Mouse (Mus musculus) neural tube, embryonic 15.5 days (tissue): ENCODE results near the gene Gm10840. TPM values are rescaled to one million over a fixed set of nuclear protein-coding genes. Genes with fewer than 3 reads are reported as not detected.
A peak's percentile ranks its signal among the peaks of the same experiment; 100 is the strongest.

Experiments used
- ATAC-seq: fragments of 200-750 bp; cut with Nextera tagmentation; 2 replicates; pipeline ENCODE4 v1.8.0; 2017; ENCODE audit warnings: mild to moderate bottlenecking, moderate TSS enrichment, moderate library complexity; ENCODE audit not compliant: low FRiP score
- H3K27ac ChIP-seq: fragments of 300-500 bp; sonication (generic); replicated peaks from 2 replicates; pipeline ENCODE4 v1.5.1; 2015; ENCODE audit warnings: mild to moderate bottlenecking, inconsistent platforms
- H3K27me3 ChIP-seq: fragments of 300-500 bp; sonication (generic); replicated peaks from 2 replicates; pipeline ENCODE4 v1.6.1; 2015; ENCODE audit warnings: inconsistent platforms
- H3K36me3 ChIP-seq: fragments of 300-500 bp; sonication (generic); 2 replicates; pipeline ENCODE4 v1.6.1; 2015; ENCODE audit warnings: inconsistent platforms
- H3K4me1 ChIP-seq: fragments of 300-500 bp; sonication (generic); 2 replicates; pipeline ENCODE4 v1.6.1; 2015; ENCODE audit warnings: inconsistent platforms
- H3K4me2 ChIP-seq: fragments of 300-500 bp; sonication (generic); 2 replicates; pipeline ENCODE4 v1.6.1; 2015; ENCODE audit warnings: inconsistent platforms, mild to moderate bottlenecking, moderate library complexity
- H3K4me3 ChIP-seq: fragments of 300-500 bp; sonication (generic); replicated peaks from 2 replicates; pipeline ENCODE4 v1.5.1; 2015; ENCODE audit warnings: mild to moderate bottlenecking, inconsistent platforms
- H3K9ac ChIP-seq: fragments of 300-500 bp; sonication (generic); replicated peaks from 2 replicates; pipeline ENCODE4 v1.6.1; 2015; ENCODE audit warnings: mild to moderate bottlenecking, inconsistent platforms
- H3K9me3 ChIP-seq: fragments of 300-500 bp; sonication (generic); replicated peaks from 2 replicates; pipeline ENCODE4 v1.6.1; 2016; ENCODE audit warnings: inconsistent platforms
- WGBS: fragments of 180-500 bp; shearing (Covaris S2); methylation state at CpG from one replicate; pipeline ENCODE4 v1.1.7; 2015; ENCODE audit warnings: mixed read lengths; 5-methylcytosine and 5-hydroxymethylcytosine counted together
- polyA plus RNA-seq: library from polyadenylated mRNA; unstranded; fragments of >200 nt; fragmentation: Nextera tagmentation; extraction: Ambion mirVana; gene quantifications from 2 replicates; pipeline ENCODE4 v1.2.1, GENCODE M21; 2015

Gm10840 gene
- polyA plus RNA-seq, 1 experiment from 2014 or later, result not detected

GRCm38 (mm10) chr11:106152132-106152531 lies 8.5 kb upstream of the Gm10840 start:
- H3K9me3 ChIP-seq, result no peaks in the 10 kb centered on the region
- peaks cover 11% of the 10 kb centered on the region for H3K4me1 ChIP-seq
- H3K4me3 ChIP-seq, result no peak overlapping the region
- no peak for ATAC-seq
- peaks cover 87% of the 10 kb centered on the region for H3K36me3 ChIP-seq
- no peak overlapping the region for H3K9ac ChIP-seq
- 79% methylated on average over 8 of the region's 8 CpGs for WGBS
- no peaks in the 10 kb centered on the region for H3K27me3 ChIP-seq
- no peak overlapping the region for H3K4me2 ChIP-seq
- H3K27ac ChIP-seq, result no peak overlapping the region

GRCm38 (mm10) chr11:106154091-106154490 lies 6.6 kb upstream of the Gm10840 start:
- Histone ChIP-seq H3K27me3 (no peaks in the 10 kb centered on the region), H3K36me3 (peaks cover 80% of the 10 kb centered on the region), H3K4me3 (no peak overlapping the region), H3K27ac (no peak overlapping the region; the same call in 1 of the 2 replicates), H3K9me3 (no peaks in the 10 kb centered on the region), H3K4me2 (no peak overlapping the region), H3K9ac (no peak overlapping the region), H3K4me1 (peaks cover 25% of the 10 kb centered on the region)
- ATAC-seq, result no peak
- 77% methylated on average over 5 of the region's 5 CpGs for WGBS

DNA sequence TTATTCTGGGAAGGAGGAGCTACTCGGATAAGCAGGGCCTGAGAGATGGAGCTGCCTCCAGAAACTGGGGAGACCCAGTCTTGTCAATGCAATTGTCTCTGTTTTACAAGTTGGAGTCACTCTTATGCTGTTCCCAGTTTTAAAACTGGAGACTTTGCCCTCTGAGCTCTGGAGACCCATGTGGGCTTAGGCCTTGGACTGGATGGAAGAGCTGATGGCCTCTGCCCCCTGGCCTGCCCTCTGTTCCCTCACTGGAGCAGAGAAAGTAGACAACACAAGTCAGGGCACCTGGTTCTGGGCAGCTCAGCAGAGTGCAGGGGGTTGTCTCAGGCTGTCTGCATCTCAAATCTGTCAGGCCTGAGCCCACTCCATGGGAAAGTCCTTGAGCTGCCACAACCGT lies 5.9 kb upstream of the Gm10840 start:
- Histone ChIP-seq H3K4me1 (peaks cover 29% of the 10 kb centered on the region), H3K27ac (no peak overlapping the region), H3K9ac (no peak overlapping the region), H3K27me3 (no peaks in the 10 kb centered on the region), H3K4me2 (no peak overlapping the region), H3K36me3 (peaks cover 73% of the 10 kb centered on the region), H3K4me3 (no peak overlapping the region), H3K9me3 (no peaks in the 10 kb centered on the region)
- 71% methylated on average over 2 of the region's 2 CpGs for WGBS
- ATAC-seq, result no peak

- no peak overlapping the region for H3K9ac ChIP-seq
Observed at GRCm38 (mm10) chr11:106155761-106156160, 4.9 kb upstream of the Gm10840 start.

GRCm38 (mm10) chr11:106156257-106156656 lies 4.4 kb upstream of the Gm10840 start:
- H3K27ac ChIP-seq, result no peak overlapping the region
- peaks cover 39% of the 10 kb centered on the region for H3K4me1 ChIP-seq
- ATAC-seq, result no peak
- peaks cover 58% of the 10 kb centered on the region for H3K36me3 ChIP-seq
- no peak overlapping the region for H3K4me2 ChIP-seq
- H3K4me3 ChIP-seq, result no peak overlapping the region
- WGBS, result 94% methylated on average over 1 of the region's 1 CpGs
- H3K27me3 ChIP-seq, result no peaks in the 10 kb centered on the region
- no peaks in the 10 kb centered on the region for H3K9me3 ChIP-seq
- H3K9ac ChIP-seq, result no peak overlapping the region

More at GRCm38 (mm10) chr11:106155761-106156160, 4.9 kb upstream of the Gm10840 start:
- no peaks in the 10 kb centered on the region for H3K27me3 ChIP-seq
- H3K9me3 ChIP-seq, result no peaks in the 10 kb centered on the region
- H3K36me3 ChIP-seq, result peaks cover 63% of the 10 kb centered on the region
- ATAC-seq, result no peak
- H3K4me1 ChIP-seq, result peaks cover 34% of the 10 kb centered on the region
- 79% methylated on average over 3 of the region's 3 CpGs for WGBS
- H3K4me2 ChIP-seq, result no peak overlapping the region
- no peak overlapping the region for H3K4me3 ChIP-seq
- H3K27ac ChIP-seq, result no peak overlapping the region

GRCm38 (mm10) chr11:106157154-106157553 lies 3.5 kb upstream of the Gm10840 start:
- no peak overlapping the region for H3K9ac ChIP-seq
- peaks cover 49% of the 10 kb centered on the region for H3K36me3 ChIP-seq
- H3K4me1 ChIP-seq, result peaks cover 45% of the 10 kb centered on the region
- no peaks in the 10 kb centered on the region for H3K27me3 ChIP-seq
- 0 out of 2 replicates have a peak overlapping the region, but pooled peaks have one; percentile 29 for H3K27ac ChIP-seq
- ATAC-seq, result no peak
- H3K4me3 ChIP-seq, result no peak overlapping the region
- WGBS, result 91% methylated on average over 7 of the region's 7 CpGs
- no peak overlapping the region for H3K4me2 ChIP-seq
- no peaks in the 10 kb centered on the region for H3K9me3 ChIP-seq

GRCm38 (mm10) chr11:106158081-106158929 lies 2.3 kb upstream of the Gm10840 start:
- no peak for ATAC-seq
- Histone ChIP-seq H3K36me3 (peaks cover 39% of the 10 kb centered on the region), H3K9me3 (no peaks in the 10 kb centered on the region), H3K4me1 (peaks cover 45% of the 10 kb centered on the region), H3K27me3 (no peaks in the 10 kb centered on the region), H3K4me2 (peak overlapping the region; percentile 89), H3K9ac (peak overlapping the region; percentile 89), H3K27ac (peak overlapping the region; percentile 98), H3K4me3 (peak overlapping the region; percentile 77)
- 52% methylated on average over 14 of the region's 14 CpGs for WGBS

DNA sequence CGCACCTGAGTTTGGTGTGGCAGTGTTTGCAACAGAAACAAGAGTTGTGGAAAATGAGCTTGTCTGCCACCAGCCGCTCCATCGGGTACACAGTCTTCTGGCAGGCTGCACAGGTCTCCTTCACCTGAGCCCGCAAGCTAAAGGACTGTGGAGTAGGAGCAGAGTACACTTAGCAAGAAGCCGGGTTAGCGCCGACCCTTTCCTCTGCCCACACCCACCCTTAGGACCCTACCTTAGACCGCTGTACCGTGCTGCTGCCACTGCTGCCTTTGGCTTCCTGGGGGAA lies 1.8 kb upstream of the Gm10840 start:
- ATAC-seq, result no peak
- Histone ChIP-seq H3K9ac (peak overlapping the region; percentile 89), H3K27ac (peak overlapping the region; percentile 98), H3K4me3 (peak overlapping the region; percentile 77), H3K27me3 (no peaks in the 10 kb centered on the region), H3K9me3 (no peaks in the 10 kb centered on the region), H3K4me2 (peak overlapping the region; percentile 89), H3K36me3 (peaks cover 39% of the 10 kb centered on the region), H3K4me1 (peaks cover 45% of the 10 kb centered on the region)
- 42% methylated on average over 9 of the region's 9 CpGs for WGBS

DNA sequence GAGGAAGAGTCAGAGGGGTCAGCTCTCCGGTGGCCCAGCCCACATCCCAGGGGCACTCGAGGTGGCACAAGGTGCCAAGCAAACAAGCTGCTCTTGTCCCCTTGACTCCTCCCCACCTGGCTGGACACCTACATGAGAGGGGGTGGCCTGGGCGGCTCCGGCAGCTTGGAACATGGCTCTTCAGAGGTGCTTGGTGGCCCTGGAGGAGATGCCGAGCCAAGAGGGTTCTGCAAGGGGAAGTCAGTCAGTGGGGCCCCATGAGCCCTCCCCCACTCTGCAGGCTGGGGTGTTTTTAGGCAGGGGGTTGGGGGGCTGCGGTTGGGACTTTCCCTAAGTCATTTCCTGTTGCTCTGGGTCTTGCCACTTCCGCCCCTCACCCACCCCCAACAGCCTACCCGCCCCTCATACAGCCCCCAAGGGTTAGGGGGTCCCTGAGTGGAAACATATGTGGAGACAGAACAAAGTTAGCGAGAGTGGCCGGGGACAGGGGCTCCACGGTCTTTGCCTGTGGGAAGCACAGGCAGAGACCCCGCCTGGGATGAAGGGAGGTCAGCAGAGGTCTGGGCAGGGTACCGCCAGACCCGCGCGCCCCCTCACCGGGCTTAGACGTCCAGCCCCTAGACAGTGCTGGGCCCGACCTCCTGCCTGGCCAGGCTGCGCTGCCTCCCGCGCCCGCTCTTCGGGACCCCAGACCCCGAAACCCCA lies 1.3 kb upstream of the Gm10840 start:
- peak overlapping the region; percentile 89 for H3K9ac ChIP-seq
- H3K9me3 ChIP-seq, result no peaks in the 10 kb centered on the region
- peak overlapping the region; percentile 98 for H3K27ac ChIP-seq
- H3K4me1 ChIP-seq, result peaks cover 45% of the 10 kb centered on the region
- H3K4me2 ChIP-seq, result peak overlapping the region; percentile 89
- WGBS, result 2% methylated on average over 18 of the region's 25 CpGs
- ATAC-seq, result peak; percentile 52
- peak overlapping the region; percentile 77 for H3K4me3 ChIP-seq
- H3K27me3 ChIP-seq, result no peaks in the 10 kb centered on the region
- H3K36me3 ChIP-seq, result peaks cover 37% of the 10 kb centered on the region

DNA sequence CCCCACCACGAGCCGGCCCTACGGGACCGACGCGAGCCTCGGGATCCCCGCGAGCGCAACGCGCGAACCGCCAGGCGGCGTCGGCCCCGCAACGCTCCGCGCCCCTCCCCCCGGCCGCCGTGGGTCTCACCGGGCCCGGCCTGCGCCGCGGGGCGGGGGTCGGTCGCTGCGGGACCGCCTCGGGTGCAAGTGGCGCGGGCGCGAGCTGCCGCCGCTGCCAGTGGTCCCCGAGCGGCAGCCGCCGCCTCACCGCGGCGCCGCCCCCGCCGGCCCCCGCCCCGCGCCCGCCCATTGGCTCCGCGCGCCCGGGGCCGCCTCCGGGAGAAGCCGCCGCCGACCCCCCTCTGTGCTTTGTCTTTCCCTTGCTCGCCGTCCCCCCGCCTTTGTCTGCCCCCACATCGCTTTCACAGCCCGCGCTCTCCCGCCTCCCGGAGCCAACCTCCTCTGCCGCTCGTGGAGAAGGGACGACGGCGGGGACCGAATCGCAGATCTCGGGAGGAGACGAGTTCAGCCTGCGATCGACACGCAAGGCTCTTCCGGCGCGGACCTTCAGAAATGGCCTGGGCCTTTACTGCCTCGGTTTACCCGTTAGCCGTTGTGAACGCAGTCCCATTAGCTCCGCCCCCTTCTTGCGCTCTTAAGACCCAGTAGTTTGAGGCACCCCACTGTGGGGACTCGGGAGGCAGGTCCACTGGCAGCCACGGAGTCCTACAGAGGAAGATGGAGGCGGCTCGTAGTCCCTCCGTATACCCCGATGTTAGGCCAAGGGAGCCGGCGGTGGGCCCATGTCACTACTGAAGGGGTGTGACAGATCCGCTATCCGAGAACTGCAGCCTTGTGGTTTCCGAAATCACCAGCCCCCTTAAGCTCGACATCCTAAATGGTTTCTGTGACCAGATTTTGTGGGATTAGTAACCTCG lies 469 bp upstream of the Gm10840 start:
- H3K27ac ChIP-seq, result peak overlapping the region; percentile 98
- peak overlapping the region; percentile 77 for H3K4me3 ChIP-seq
- peak overlapping the region; percentile 89 for H3K4me2 ChIP-seq
- H3K9me3 ChIP-seq, result no peaks in the 10 kb centered on the region
- ATAC-seq, result peak; percentile 83
- peaks cover 38% of the 10 kb centered on the region for H3K36me3 ChIP-seq
- no peaks in the 10 kb centered on the region for H3K27me3 ChIP-seq
- H3K9ac ChIP-seq, result peak overlapping the region; percentile 89
- H3K4me1 ChIP-seq, result peaks cover 43% of the 10 kb centered on the region
- under 1% methylated on average over 66 of the region's 106 CpGs for WGBS

DNA sequence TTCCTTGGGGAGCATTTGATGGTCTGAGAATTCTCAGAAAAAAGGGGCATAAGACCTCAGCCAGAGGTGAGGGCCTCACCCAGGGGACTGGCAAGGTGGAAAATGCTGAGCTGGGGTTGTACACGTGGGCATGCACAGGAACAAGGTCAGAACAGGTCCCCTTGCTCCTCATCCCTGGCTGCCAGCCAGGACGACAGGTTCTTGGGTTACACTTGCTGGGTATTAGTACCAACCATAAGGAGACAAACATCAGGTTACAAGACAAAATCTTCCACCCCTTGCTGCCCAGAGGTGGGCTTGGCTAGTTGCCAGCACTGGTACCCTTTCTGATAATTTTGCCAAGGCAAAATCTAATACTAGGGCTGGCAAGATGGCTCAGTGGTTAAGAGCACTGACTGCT lies 1.6 kb downstream of the Gm10840 start:
- no peak overlapping the region for H3K4me3 ChIP-seq
- WGBS, result 90% methylated on average over 2 of the region's 2 CpGs
- no peak overlapping the region for H3K9ac ChIP-seq
- peaks cover 36% of the 10 kb centered on the region for H3K36me3 ChIP-seq
- H3K27me3 ChIP-seq, result no peaks in the 10 kb centered on the region
- no peak overlapping the region for H3K4me2 ChIP-seq
- no peaks in the 10 kb centered on the region for H3K9me3 ChIP-seq
- H3K27ac ChIP-seq, result no peak overlapping the region
- H3K4me1 ChIP-seq, result peaks cover 35% of the 10 kb centered on the region
- no peak for ATAC-seq
